Mouse (Mus musculus): Measurements from ENCODE around the gene Grb10.

Grb10 gene

GRCm38 (mm10) chr11:11968830-11969229 is 69.7 kb downstream of the Grb10 start:
- no peak for DNase-seq (ENCODE audit: low spot score)

GRCm38 (mm10) chr11:11967519-11967918 is 71.0 kb downstream of the Grb10 start:
- DNase-seq (ENCODE audit: low spot score): no peak

DNA sequence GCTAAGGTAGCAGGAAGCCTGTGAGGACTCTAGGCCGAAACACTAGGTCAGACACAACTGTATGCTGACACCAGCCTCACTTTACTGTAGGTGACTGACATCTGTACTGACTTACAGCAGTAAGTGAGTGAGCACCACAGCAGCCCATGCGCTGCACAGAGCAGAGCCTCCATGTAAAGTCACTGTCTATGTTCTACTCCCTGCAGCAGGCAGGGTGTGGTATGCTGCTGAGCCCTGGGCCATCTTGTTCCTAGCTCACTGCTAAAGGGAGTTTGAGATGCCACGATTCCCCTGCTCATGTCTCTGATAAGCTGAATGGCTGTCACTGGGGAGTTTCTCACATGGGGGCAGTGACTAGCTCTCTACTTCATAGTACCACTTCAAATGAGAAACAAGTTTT is 72.3 kb downstream of the Grb10 start:
- no peak for DNase-seq (ENCODE audit: low spot score)

- DNase-seq (ENCODE audit: low spot score): peak; percentile 32
Measured at GRCm38 (mm10) chr11:11965501-11966125, 72.9 kb downstream of the Grb10 start.

DNA sequence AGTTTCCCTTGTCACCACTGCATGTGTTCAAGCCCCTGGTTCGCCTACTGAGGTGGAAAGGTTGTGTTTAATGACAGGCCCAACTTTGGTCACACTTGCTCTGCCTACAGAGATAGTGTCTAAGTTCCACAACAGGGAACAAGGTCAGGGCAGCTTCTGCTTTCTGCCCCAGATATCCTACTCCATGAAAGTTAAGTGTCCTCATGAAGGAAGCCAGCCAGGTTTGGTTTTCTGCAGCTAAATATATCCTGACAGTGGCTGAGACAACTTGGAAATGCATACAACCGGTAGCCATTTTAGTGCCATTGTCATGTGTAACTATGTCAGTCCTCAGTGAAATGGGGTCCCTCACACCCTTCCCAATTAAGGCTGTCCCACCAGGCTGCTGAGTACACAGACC is 73.8 kb downstream of the Grb10 start:
- DNase-seq (ENCODE audit: low spot score): no peak

- no peak for DNase-seq (ENCODE audit: low spot score)
Measured at GRCm38 (mm10) chr11:11963587-11963986, 74.9 kb downstream of the Grb10 start.

GRCm38 (mm10) chr11:11963065-11963464 is 75.4 kb downstream of the Grb10 start:
- DNase-seq (ENCODE audit: low spot score): no peak

- DNase-seq (ENCODE audit: low spot score): no peak
Measured at GRCm38 (mm10) chr11:11962629-11962954, 75.9 kb downstream of the Grb10 start.

GRCm38 (mm10) chr11:11961917-11962628 is 76.4 kb downstream of the Grb10 start:
- no peak for DNase-seq (ENCODE audit: low spot score)

DNA sequence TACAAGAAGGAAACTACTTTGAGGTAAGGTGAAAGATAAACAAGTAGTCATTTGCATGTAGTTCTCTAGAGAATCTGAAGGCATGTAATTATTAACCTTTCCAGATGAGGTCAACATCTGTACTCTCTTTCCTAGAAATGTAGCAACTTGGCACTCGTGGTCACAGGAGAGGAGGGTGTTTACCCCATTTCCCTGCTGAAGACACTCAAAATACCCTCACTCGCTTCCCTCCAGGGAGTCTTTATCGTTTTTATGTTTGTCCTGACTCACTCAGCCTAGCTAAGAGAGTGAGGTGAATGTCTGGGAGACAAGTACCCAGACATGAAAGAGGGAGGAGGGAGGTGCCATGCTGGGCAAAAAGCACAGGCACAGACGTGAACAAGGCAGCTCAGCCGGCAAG is 77.6 kb downstream of the Grb10 start:
- no peak for DNase-seq (ENCODE audit: low spot score)

GRCm38 (mm10) chr11:11960227-11960626 is 78.3 kb downstream of the Grb10 start:
- no peak for DNase-seq (ENCODE audit: low spot score)

- DNase-seq (ENCODE audit: low spot score): no peak
Measured at GRCm38 (mm10) chr11:11958479-11958878, 80.0 kb downstream of the Grb10 start.

- DNase-seq (ENCODE audit: low spot score): no peak
Measured at GRCm38 (mm10) chr11:11958061-11958361, 80.5 kb downstream of the Grb10 start.

DNA sequence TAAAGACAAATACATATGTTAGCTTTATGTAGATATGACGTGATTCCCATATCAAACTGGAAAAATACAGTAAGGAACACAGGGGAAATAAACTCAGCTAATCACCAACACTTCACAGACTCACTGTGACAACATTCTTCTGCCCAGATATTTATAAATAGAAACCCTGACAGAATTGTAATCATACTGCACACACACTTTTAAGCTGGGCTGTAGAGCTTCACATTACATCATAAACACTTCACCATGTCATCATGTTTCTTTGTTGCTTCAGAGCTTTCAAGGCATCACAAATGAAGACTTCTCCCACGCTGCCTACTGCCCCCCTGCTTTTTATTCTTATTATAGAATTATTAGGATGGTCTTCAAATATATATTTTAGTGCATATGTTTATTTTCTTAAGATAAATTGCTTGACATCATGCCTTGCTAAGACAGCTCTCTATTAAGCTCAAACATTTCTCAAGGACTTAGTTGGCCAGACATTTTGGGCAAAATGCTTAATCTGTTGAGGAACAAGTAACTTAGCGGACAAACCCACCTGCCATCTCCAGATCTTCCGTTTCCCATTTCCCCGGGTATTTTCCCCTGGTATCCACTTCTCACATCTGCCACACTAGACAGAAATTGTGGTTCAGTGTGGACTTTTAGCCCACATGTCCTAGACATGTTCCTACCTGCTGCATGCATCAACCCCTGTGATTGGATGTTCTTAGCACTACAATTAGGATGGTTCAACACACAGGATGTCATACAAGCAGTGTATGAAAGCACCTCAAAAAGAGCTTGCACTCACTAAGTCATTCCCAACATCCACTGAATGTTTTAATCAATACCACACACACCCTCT is 81.0 kb downstream of the Grb10 start:
- DNase-seq (ENCODE audit: low spot score): no peak

DNA sequence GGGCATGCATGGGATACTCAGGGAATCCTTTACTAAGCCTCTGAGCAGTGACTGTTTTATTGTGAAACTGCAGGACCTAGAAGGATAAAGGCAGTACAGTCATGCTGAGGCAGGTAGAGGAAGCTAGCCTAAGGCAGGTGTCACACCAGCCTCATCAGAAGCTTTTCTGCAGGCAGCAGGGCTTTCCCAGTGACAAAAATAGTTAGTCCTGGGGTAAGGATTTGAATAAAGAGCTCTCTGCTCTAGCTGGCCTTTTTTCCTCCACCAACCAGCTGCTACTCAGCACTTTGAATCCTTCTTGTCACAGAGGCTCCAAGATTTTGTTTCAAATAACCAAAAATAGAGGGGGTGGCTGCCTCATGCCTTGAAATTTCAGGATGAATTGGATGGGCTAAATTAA is 82.7 kb downstream of the Grb10 start:
- DNase-seq (ENCODE audit: low spot score): no peak

DNA sequence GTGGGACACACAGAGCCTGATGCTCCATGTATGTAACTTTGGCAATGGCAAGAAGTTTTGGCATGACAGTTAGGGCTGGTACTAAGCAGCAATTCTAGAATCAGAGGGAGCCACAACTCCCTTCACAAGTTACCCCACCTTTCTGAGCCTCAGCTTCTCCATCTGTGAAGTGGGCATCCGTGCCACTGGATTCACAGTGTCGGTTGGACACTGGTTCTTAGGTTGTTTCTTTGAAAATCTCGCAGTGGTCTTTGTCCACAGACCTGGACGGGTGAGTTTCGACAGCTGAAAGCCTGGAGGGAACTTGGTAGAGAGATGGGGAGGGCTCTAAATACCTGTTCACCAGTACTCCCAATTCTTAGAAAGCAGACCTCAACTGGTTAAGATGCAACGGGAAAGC is 83.9 kb downstream of the Grb10 start:
- no peak for DNase-seq (ENCODE audit: low spot score)

DNA sequence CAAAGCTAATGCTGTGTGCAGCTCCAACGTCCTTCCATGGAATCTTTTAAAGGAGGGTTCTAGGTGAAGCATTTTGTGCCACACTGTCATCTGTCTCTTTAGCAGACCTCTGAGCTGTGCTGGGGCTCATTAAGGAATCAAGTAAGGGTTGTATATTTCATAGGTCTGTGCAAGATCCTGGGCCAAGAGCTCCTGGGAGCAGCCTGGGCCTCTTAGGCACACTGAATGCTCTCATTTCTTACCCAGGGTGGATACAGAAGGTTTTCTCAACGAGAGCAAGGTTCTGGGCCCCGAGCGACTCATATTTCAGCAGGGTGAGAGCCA is 84.4 kb downstream of the Grb10 start:
- DNase-seq (ENCODE audit: low spot score): no peak

GRCm38 (mm10) chr11:11953364-11954114 is 84.9 kb downstream of the Grb10 start:
- DNase-seq (ENCODE audit: low spot score): no peak

- no peak for DNase-seq (ENCODE audit: low spot score)
Measured at GRCm38 (mm10) chr11:11952569-11952968, 85.9 kb downstream of the Grb10 start.

DNA sequence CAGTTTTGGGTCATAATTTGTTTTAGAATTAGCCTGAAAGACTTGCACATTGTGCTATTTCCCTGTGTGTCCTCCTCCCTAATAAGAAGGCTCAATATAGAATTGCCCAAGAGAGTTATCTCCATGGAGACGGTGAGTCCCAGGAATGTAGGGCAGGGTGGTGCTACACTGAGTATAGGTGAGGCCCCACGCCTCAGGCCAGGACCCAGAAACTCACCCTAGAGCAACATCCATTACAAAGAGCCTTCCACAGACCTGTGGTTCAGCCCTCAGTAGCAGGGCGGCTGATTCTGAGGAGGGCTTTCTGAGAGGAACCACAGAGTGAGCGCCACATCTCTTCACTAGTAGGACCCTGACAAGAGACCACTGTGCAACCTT is 89.5 kb downstream of the Grb10 start:
- DNase-seq (ENCODE audit: low spot score): no peak

GRCm38 (mm10) chr11:11948321-11948987 is 90.0 kb downstream of the Grb10 start:
- DNase-seq (ENCODE audit: low spot score): no peak

DNA sequence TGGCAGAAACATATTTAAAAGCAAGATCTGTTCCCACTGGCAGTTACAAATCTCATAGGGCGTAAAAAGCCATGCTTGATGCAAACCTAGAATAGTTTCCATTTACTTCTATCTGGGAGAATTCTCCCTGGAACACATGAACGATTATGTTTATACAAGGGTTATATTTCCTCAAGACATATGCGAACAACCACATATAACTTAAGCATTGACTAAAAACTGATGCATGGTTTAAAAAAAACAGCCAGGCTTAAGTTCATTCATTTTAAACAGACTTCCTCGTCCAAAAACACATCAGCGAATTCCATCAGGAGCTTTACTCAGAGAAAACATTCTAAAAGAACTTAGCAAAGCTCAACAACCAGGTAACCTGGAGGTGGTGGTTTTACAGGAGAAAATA is 90.6 kb downstream of the Grb10 start:
- no peak for DNase-seq (ENCODE audit: low spot score)
